Mouse (Mus musculus) embryonic fibroblast, embryonic 13.5 days (primary cell): Measurements from ENCODE around the gene Npnt. TPM values are rescaled to one million over a fixed set of nuclear protein-coding genes. Genes with fewer than 3 reads are reported as not detected.

Experiments
- H3K27ac ChIP-seq: 2 replicates; pipeline ENCODE4 v1.5.1; 2012; ENCODE audit warnings: low read length, control low read depth, inconsistent platforms; ENCODE audit not compliant: insufficient read depth
- H3K4me1 ChIP-seq: 2 replicates; pipeline ENCODE4 v1.6.1; 2011; ENCODE audit warnings: low read length; ENCODE audit not compliant: control insufficient read depth, insufficient read depth
- H3K4me3 ChIP-seq: 2 replicates; pipeline ENCODE4 v1.5.1; 2011; ENCODE audit warnings: mild to moderate bottlenecking, control low read depth, low read length; ENCODE audit not compliant: insufficient read depth
- CTCF ChIP-seq: IDR thresholded peaks from 2 replicates; pipeline ENCODE4 v1.5.1; 2011; ENCODE audit warnings: mild to moderate bottlenecking, control low read depth, low read length, moderate library complexity, borderline replicate concordance; ENCODE audit not compliant: insufficient read depth
- POLR2A ChIP-seq: IDR thresholded peaks from 2 replicates; pipeline ENCODE4 v1.6.1; 2011; ENCODE audit warnings: low read depth, mild to moderate bottlenecking, control low read depth, low read length, moderate library complexity
- polyA plus RNA-seq: library from polyadenylated mRNA; stranded (reverse); fragments of >200 nt; gene quantifications from 2 replicates; pipeline ENCODE4 v1.2.4, GENCODE M21; 2011; ENCODE audit warnings: low read depth; ENCODE audit not compliant: missing spikeins, insufficient read length

Gene Npnt
- polyA plus RNA-seq, 1 experiment, result 22.5 TPM

- Histone ChIP-seq H3K4me3 (no peak overlapping the region), H3K4me1 (peaks cover 8% of the 10 kb centered on the region; the same call in 1 of the 2 replicates), H3K27ac (no peak overlapping the region; the same call in 1 of the 2 replicates)
- TF ChIP-seq POLR2A, result no peak
- TF ChIP-seq CTCF, result no peak
Observed at GRCm38 (mm10) chr3:132864986-132865385, 85.1 kb downstream of the Npnt start.

DNA sequence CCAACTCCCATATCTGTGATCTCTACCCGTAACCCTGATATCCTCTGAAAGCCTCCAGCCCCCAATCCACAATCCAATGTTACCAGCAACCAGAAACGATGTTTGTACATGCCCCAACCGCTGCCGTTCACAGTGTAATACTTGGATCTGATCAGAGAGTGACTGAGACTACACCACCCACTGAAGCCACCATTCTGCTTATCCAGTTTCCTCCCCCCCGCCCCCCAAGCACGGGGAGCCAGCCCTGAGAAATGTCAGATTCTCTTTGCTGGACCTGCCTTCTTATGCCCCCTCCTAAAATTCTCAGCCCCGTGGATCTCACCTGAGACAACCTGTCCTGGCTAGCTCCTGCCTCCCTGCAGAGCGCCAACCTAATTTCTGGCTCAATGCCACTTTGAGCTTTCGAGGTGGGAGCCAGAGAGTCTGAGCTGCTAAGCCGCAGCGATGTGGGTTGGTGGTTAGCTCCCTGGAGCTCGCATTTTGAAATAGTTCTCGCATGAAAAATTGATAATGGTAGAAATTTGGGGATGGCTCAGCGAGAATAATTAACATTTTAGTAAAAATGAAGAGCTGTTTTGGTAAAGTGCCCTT lies 85.7 kb downstream of the Npnt start:
- no peak for TF ChIP-seq CTCF
- no peak for TF ChIP-seq POLR2A
- no peak overlapping the region for H3K27ac ChIP-seq
- H3K4me1 ChIP-seq, result peaks cover 8% of the 10 kb centered on the region; the same call in 1 of the 2 replicates
- no peak overlapping the region for H3K4me3 ChIP-seq

DNA sequence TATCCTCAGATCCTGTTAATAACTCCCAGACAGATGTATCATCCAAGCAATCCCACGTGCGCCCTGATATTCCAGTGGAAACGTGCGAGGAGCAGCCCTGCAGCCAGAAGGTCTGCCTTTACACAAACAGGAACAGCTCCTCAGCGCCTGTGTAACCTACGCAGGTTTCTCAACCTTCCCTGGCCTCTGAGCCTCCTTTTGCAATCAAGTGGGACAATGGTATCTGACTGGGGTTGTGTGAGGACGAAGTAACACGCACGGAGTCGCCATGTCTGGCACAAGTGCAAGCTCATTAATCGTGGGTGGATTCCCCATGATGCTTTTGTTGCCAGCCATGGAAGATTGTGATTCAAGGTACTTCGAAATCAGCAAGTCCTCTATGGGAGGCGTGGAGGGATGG lies 86.2 kb downstream of the Npnt start:
- Histone ChIP-seq H3K27ac (no peak overlapping the region), H3K4me3 (no peak overlapping the region), H3K4me1 (peaks cover 8% of the 10 kb centered on the region; the same call in 1 of the 2 replicates)
- TF ChIP-seq POLR2A, result no peak
- no peak for TF ChIP-seq CTCF

DNA sequence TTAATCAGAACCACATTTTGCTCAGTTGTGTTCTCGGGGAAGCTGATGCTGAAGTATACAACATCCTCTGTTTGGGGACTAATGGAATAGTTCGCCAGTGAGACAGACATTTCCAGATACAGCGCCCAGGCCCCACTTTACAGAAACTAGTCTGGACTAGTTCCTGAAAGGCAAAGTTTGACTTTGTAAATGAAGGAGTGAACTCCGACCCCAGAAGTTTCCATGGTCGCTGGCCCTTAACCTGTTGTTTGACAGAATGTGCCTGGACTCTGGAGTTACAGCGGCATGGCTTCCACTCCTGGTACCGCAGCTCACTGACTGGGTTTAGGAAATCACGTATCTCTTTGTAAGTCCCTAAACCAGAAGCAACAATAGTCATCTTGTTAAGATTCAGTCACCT lies 89.3 kb downstream of the Npnt start:
- H3K4me3 ChIP-seq, result no peak overlapping the region
- no peak for TF ChIP-seq POLR2A
- no peak for TF ChIP-seq CTCF
- peaks cover 5% of the 10 kb centered on the region; the same call in 1 of the 2 replicates for H3K4me1 ChIP-seq
- no peak overlapping the region for H3K27ac ChIP-seq

GRCm38 (mm10) chr3:132859573-132859972 lies 90.5 kb downstream of the Npnt start:
- no peak overlapping the region for H3K27ac ChIP-seq

DNA sequence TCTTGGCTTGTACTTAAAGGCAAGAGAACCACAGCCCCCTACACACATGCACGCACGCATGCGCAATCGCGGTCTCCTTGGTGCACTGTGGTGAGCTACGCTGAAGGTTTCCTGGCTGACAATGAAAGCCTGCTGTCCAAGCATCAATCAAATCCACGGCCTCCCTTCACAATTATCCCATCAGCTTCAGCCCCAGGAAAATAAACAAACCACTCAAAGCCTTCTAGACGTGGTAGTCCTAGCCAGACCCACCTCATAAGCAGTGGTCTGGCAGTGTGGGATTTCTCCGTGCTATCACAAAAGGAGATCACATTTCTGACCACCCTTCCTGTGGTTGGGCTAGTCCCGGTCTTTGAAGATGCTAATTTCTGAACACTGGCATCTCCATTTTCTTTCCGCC lies 91.2 kb downstream of the Npnt start:
- H3K27ac ChIP-seq, result no peak overlapping the region
- no peak for TF ChIP-seq CTCF
- TF ChIP-seq POLR2A, result no peak
- peaks cover 5% of the 10 kb centered on the region; the same call in 1 of the 2 replicates for H3K4me1 ChIP-seq
- H3K4me3 ChIP-seq, result no peak overlapping the region

More at GRCm38 (mm10) chr3:132859573-132859972, 90.5 kb downstream of the Npnt start:
- peaks cover 5% of the 10 kb centered on the region; the same call in 1 of the 2 replicates for H3K4me1 ChIP-seq
- no peak overlapping the region for H3K4me3 ChIP-seq
- TF ChIP-seq CTCF, result no peak
- no peak for TF ChIP-seq POLR2A

DNA sequence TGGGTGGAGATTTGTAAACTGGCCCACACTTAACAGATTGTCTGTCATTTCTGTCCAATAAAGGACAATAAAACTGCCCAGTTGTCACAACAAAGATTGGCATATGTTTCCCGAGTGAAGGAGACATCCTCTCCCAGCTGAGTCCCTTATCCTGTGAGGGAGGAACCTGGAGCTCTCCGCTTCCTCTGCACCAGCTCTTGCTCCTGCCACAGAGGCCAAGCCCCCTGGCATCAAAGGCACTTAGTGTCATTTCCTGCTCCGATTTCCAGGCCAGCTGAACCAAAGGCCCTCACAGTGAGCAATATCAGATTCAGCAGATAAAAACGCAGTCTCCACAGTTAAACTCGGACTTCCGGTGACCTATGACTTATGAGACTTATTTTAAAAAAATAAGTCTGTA lies 93.4 kb downstream of the Npnt start:
- Histone ChIP-seq H3K4me1 (peaks cover 5% of the 10 kb centered on the region; the same call in 1 of the 2 replicates), H3K4me3 (no peak overlapping the region), H3K27ac (no peak overlapping the region)
- TF ChIP-seq CTCF (no peak), POLR2A (no peak)

GRCm38 (mm10) chr3:132855458-132856212 lies 94.5 kb downstream of the Npnt start:
- H3K4me1 ChIP-seq, result peaks cover 4% of the 10 kb centered on the region; the same call in 1 of the 2 replicates
- H3K27ac ChIP-seq, result no peak overlapping the region
- no peak overlapping the region for H3K4me3 ChIP-seq
- no peak for TF ChIP-seq CTCF
- TF ChIP-seq POLR2A, result no peak

DNA sequence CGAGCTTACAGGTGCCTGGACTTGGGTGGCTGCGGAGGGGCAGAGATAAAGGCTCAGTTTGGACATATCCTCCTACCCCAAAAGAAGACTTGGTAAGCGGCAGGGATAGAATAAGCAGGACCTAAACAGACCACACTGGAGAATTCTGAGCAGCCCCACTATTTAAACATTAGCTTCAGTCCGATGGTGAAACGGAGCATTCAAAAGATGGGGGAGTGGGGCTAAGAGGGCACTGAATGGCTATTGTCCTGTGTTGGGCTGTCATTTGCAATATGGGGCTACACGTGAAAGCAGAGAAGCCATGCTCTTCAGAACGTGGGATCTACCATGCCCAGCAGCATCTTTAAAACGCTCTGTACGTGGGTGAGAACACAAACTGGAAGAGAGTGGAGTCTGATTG lies 95.8 kb downstream of the Npnt start:
- Histone ChIP-seq H3K4me3 (no peak overlapping the region), H3K4me1 (no peaks in the 10 kb centered on the region), H3K27ac (no peak overlapping the region)
- TF ChIP-seq POLR2A (no peak), CTCF (no peak)

DNA sequence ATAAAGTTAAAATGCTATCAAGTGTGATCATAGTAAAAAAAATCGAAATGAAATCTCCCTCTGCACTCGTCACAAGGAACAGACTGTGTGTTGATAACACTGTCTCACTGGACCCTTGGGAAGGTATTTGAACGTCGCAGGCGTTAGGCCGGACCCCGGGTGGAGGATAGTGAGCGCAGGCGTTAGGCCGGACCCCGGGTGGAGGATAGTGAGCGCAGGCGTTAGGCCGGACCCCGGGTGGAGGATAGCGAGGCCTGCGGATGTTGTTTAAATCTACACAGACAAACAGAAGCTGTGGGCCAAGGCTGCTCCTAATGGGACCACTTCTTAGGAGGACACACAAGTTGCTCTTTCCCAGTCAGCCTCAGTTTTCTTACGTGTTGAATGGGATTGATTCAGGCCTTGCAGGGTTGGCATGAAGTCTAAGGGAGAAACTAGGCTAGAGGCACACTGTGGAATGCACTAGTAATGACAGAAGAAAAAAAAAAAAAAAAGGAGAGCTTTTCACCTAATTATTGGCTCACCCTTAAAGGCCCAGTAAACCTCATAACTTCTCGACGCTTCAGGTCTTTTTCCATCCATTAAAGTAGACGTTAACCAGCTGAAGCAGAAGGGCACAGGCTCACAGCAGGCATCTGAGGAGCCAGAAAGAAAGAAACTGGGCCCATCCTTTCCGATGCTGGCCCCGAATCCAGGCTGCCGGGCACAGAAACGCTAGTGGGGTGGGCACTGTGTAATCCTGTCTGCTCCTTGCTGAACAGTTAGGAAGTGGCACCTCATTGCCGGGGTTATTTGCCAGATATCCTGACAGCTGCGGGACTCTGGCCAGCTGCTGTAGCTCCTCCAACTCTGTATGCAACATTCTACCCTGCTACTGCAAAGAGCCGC lies 98.0 kb downstream of the Npnt start:
- no peak for TF ChIP-seq CTCF
- TF ChIP-seq POLR2A, result no peak
- Histone ChIP-seq H3K27ac (no peak overlapping the region), H3K4me3 (no peak overlapping the region), H3K4me1 (no peaks in the 10 kb centered on the region)
